Mouse (Mus musculus) layer of hippocampus, postnatal 36 days (tissue): ENCODE measurements around the gene Arpp21. TPM values are rescaled to one million over a fixed set of nuclear protein-coding genes. Genes with fewer than 3 reads are reported as not detected.

Source experiments
- microRNA-seq, 2 experiments: library from miRNA; unstranded; fragments of <30 nt; microRNA quantifications; one replicate each; pipeline ENCODE4 v1.2.0; 2021
- total RNA-seq, 2 experiments: library from RNA; stranded (reverse); gene quantifications; 2 replicates each; pipeline ENCODE4 v1.2.3; 2021

Gene Arpp21
- total RNA-seq, 2 experiments from 2014 or later: 221 to 241 TPM

Small RNA genes lying within 50 kb of the gene (microRNA-seq; reads per million reads assigned to microRNA genes)
- gene Mir128-2: 1,769 to 2,115 reads per million in 2 experiments
